Mouse (Mus musculus): Measurements from ENCODE around the gene Nutf2. TPM values are rescaled to one million over a fixed set of nuclear protein-coding genes. Genes with fewer than 3 reads are reported as not detected.

Nutf2 gene
- polyA plus RNA-seq, 1 experiment from 2014 or later: 302 TPM

DNA sequence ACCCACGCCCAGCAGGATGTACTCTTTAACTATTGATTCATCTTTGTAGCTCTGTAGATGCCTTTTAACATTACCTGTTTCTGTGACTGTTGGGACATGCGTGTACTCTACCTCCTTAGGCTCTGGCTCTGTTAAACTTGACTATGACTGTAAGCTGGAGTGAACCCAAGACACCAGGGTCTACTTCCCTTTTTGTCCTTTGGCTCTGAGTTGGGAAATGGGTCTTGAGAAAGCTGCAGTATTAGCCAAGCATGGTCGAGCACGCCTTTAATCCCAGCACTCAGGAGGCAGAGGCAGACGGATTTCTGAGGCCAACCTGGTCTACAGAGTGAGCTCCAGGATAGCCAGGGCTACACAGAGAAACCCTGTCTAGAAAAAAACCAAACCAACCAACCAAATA, 1.9 kb upstream of the Nutf2 start:
- DNase-seq (ENCODE audit: low spot score): no peak
- no peaks in the 10 kb centered on the region for H3K27me3 ChIP-seq (replicated peaks; ENCODE audit: control insufficient read depth, insufficient read depth, low read length)
- H3K4me3 ChIP-seq (ENCODE audit: low read depth, low read length): no peak overlapping the region
- H3K9me3 ChIP-seq (ENCODE audit: control insufficient read depth, low read length): no peaks in the 10 kb centered on the region
- H3K27ac ChIP-seq (ENCODE audit: low read depth): no peak overlapping the region
- peaks cover 13% of the 10 kb centered on the region; the same call in 1 of the 2 replicates for H3K36me3 ChIP-seq (ENCODE audit: control insufficient read depth, insufficient read depth, low read length)
- ATAC-seq (replicated peaks; ENCODE audit: low FRiP score, low TSS enrichment, low read depth): no peak
- no peak overlapping the region for H3K4me2 ChIP-seq (ENCODE audit: low read length)
- no peak overlapping the region for H3K9ac ChIP-seq (ENCODE audit: low read length)
- WGBS: 84% methylated on average over 5 of the region's 5 CpGs
- H3K4me1 ChIP-seq (replicated peaks; ENCODE audit: control insufficient read depth, insufficient read depth, low read length): peaks cover 35% of the 10 kb centered on the region

DNA sequence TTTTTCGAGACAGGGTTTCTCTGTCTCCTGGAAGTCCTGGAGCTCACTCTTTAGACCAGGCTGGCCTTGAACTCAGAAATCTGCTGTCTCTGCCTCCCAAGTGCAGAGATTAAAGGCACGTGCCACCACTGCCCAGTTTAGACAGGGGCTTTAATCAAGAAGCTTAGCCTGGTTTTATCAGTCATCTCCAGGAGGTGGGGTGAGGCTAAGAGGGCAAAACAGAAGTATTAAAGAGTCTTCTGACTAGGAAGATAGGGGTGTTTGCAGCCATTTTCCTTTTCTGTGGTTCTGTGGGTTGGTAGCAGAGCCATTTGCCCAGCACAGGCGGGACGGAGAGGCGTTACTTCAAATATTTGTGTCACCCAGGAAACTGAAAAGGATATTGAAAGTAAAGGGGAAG, 1.1 kb upstream of the Nutf2 start:
- H3K4me2 ChIP-seq (ENCODE audit: low read length): peak overlapping the region; percentile 51
- no peaks in the 10 kb centered on the region for H3K9me3 ChIP-seq (ENCODE audit: control insufficient read depth, low read length)
- H3K27me3 ChIP-seq (replicated peaks; ENCODE audit: control insufficient read depth, insufficient read depth, low read length): no peaks in the 10 kb centered on the region
- ATAC-seq (replicated peaks; ENCODE audit: low FRiP score, low TSS enrichment, low read depth) (no peak), DNase-seq (ENCODE audit: low spot score) (no peak)
- H3K27ac ChIP-seq (ENCODE audit: low read depth): peak overlapping the region; percentile 83; the same call in 1 of the 2 replicates
- peaks cover 17% of the 10 kb centered on the region; the same call in 1 of the 2 replicates for H3K36me3 ChIP-seq (ENCODE audit: control insufficient read depth, insufficient read depth, low read length)
- 0 out of 2 replicates have a peak overlapping the region, but pooled peaks have one; percentile 72 for H3K4me3 ChIP-seq (ENCODE audit: low read depth, low read length)
- WGBS: 60% methylated on average over 5 of the region's 5 CpGs
- peaks cover 35% of the 10 kb centered on the region for H3K4me1 ChIP-seq (replicated peaks; ENCODE audit: control insufficient read depth, insufficient read depth, low read length)
- 0 out of 2 replicates have a peak overlapping the region, but pooled peaks have one; percentile 45 for H3K9ac ChIP-seq (ENCODE audit: low read length)

DNA sequence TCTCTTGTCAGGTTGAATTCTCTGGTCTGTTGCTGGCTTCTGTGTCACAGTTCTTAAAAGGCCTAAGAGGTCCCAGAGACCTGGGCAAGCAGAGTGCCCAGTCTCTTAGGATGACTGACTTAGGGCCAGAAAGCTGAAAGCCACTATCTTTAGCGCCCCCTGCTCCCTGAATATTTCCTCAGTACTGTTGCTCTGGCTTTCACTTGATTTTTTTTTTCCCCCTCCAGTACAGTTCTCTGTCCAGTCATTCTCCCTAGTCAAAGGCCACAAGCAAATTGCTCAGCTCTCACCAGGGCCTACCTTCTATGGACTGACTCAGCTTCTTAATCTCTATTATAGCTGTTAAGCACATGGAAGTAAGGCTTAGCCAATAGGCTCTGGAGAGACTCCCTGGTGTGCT, 1.6 kb downstream of the Nutf2 start:
- Histone ChIP-seq H3K36me3 (ENCODE audit: control insufficient read depth, insufficient read depth, low read length) (peaks cover 40% of the 10 kb centered on the region), H3K4me1 (replicated peaks; ENCODE audit: control insufficient read depth, insufficient read depth, low read length) (peaks cover 27% of the 10 kb centered on the region), H3K4me2 (ENCODE audit: low read length) (peak overlapping the region; percentile 80), H3K4me3 (ENCODE audit: low read depth, low read length) (peak overlapping the region; percentile 72), H3K27ac (ENCODE audit: low read depth) (no peak overlapping the region), H3K9ac (ENCODE audit: low read length) (peak overlapping the region; percentile 93), H3K27me3 (replicated peaks; ENCODE audit: control insufficient read depth, insufficient read depth, low read length) (no peaks in the 10 kb centered on the region), H3K9me3 (ENCODE audit: control insufficient read depth, low read length) (no peaks in the 10 kb centered on the region)
- DNase-seq (ENCODE audit: low spot score) (peak; percentile 54), ATAC-seq (replicated peaks; ENCODE audit: low FRiP score, low TSS enrichment, low read depth) (no peak)
- 0% methylated on average over 1 of the region's 1 CpGs for WGBS

DNA sequence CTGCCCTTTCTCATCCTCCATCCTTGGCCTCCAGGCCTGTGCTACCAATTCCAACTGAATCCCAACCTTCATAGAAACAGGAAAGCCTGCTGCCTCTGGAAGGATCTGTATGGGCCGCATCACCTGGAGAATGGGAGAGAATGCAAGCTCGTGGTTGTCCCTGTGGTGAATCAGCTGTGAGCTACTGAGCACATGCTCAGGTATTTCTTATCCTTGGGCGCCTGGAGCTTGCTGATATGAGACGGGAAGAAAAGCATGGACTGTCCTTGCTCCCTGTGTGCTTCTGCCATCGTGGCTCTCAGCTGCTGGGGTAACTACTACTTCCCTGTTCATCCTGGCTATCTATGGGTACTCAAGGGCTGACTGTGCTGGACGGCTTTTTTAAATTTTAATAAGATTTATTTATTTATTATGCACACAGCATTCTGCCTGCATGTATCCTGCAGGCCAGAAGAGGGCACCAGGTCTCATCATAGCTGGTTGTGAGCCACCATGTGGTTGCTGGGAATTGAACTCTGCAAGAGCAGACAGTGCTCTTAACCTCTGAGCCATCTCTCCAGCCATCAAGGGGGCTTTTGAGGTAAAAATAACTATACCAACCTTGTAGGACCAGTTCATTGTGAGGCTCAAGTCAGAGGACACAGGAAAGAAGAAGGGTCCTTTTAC, 6.1 kb downstream of the Nutf2 start:
- H3K4me2 ChIP-seq (ENCODE audit: low read length): no peak overlapping the region
- peaks cover 8% of the 10 kb centered on the region; the same call in 1 of the 2 replicates for H3K4me1 ChIP-seq (replicated peaks; ENCODE audit: control insufficient read depth, insufficient read depth, low read length)
- no peak for DNase-seq (ENCODE audit: low spot score)
- no peak overlapping the region for H3K9ac ChIP-seq (ENCODE audit: low read length)
- WGBS: 83% methylated on average over 6 of the region's 6 CpGs
- no peaks in the 10 kb centered on the region for H3K9me3 ChIP-seq (ENCODE audit: control insufficient read depth, low read length)
- H3K4me3 ChIP-seq (ENCODE audit: low read depth, low read length): no peak overlapping the region
- no peaks in the 10 kb centered on the region for H3K27me3 ChIP-seq (replicated peaks; ENCODE audit: control insufficient read depth, insufficient read depth, low read length)
- ATAC-seq (replicated peaks; ENCODE audit: low FRiP score, low TSS enrichment, low read depth): no peak
- H3K36me3 ChIP-seq (ENCODE audit: control insufficient read depth, insufficient read depth, low read length): peaks cover 71% of the 10 kb centered on the region
- no peak overlapping the region for H3K27ac ChIP-seq (ENCODE audit: low read depth)

DNA sequence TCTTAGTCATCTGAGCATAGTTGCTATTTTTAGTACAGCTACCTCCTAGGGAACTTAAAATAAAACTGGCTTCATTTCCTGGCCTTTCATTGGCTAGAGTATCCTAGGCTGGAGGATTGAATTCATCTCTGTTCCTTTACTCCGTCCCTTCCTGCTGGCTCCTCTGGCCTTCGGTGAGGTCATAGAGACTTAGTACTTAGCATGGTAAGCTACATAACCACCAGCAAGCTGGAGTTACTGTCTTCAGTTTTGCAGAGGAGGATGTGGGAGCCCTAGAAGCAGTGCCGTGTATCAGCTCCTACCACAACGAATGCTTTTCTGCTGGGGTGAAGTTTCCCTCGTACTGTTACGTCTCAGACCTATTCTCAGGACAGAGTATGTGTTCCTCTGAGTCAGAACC, 13.9 kb downstream of the Nutf2 start:
- DNase-seq (ENCODE audit: low spot score) (no peak), ATAC-seq (replicated peaks; ENCODE audit: low FRiP score, low TSS enrichment, low read depth) (no peak)
- no peak overlapping the region for H3K9ac ChIP-seq (ENCODE audit: low read length)
- H3K27ac ChIP-seq (ENCODE audit: low read depth): no peak overlapping the region
- no peak overlapping the region for H3K4me3 ChIP-seq (ENCODE audit: low read depth, low read length)
- H3K4me1 ChIP-seq (replicated peaks; ENCODE audit: control insufficient read depth, insufficient read depth, low read length): no peaks in the 10 kb centered on the region
- no peaks in the 10 kb centered on the region for H3K9me3 ChIP-seq (ENCODE audit: control insufficient read depth, low read length)
- no peak overlapping the region for H3K4me2 ChIP-seq (ENCODE audit: low read length)
- H3K36me3 ChIP-seq (ENCODE audit: control insufficient read depth, insufficient read depth, low read length): peaks cover 90% of the 10 kb centered on the region
- WGBS: 86% methylated on average over 6 of the region's 6 CpGs
- H3K27me3 ChIP-seq (replicated peaks; ENCODE audit: control insufficient read depth, insufficient read depth, low read length): no peaks in the 10 kb centered on the region

DNA sequence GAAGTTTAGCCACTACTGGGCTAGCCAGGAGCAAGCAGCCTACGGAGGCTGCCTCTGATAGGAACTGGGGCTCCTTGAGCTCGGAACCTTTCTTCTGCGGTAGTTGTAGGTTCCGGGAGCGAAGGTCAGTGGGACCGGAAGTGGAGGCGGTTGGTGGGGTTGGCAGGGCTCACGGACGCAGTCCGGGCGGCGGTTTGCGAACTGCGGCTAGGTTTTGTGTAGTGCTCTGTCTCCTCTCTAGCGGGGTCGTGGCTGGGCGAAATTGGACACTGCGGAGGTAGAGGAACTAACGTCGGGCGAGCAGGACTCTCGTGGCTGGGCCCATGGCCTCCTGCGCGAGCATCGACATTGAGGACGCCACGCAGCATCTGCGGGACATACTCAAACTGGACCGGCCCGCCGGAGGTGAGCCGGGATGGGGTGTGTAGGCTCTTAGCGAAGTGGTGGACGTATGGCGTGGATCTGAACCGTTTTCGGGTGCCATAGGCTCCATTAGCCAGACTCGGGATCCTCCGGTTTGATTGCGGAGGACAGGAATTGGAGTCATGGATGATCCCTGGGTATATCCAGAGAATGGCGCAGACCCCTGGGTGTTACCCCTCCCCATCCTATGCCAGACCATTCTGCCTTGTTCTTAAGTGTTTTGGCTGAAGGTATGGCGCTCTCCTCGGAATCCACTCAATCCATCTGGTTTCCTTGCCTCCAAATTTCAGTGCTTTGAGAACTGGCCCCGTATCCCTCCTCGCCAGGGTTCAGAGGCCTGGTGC, 20.6 kb downstream of the Nutf2 start, which contains the start of gene Edc4:
Gene Edc4 (plus strand): TSS at position 128 of the 767 bp plus-strand sequence.
- H3K27me3 ChIP-seq (replicated peaks; ENCODE audit: control insufficient read depth, insufficient read depth, low read length): no peaks in the 10 kb centered on the region
- peaks cover 54% of the 10 kb centered on the region for H3K36me3 ChIP-seq (ENCODE audit: control insufficient read depth, insufficient read depth, low read length)
- H3K4me2 ChIP-seq (ENCODE audit: low read length): peak within 1 kb of the TSS; percentile 66
- H3K4me1 ChIP-seq (replicated peaks; ENCODE audit: control insufficient read depth, insufficient read depth, low read length): peaks cover 9% of the 10 kb centered on the region
- no peaks in the 10 kb centered on the region for H3K9me3 ChIP-seq (ENCODE audit: control insufficient read depth, low read length)
- DNase-seq (ENCODE audit: low spot score) (peak; percentile 97), ATAC-seq (replicated peaks; ENCODE audit: low FRiP score, low TSS enrichment, low read depth) (peak; percentile 88)
- H3K9ac ChIP-seq (ENCODE audit: low read length): peak within 1 kb of the TSS; percentile 73
- peak within 1 kb of the TSS; percentile 71 for H3K4me3 ChIP-seq (ENCODE audit: low read depth, low read length)
- WGBS: under 1% methylated on average over 44 of the region's 45 CpGs
- peak within 1 kb of the TSS; percentile 18; the same call in 1 of the 2 replicates for H3K27ac ChIP-seq (ENCODE audit: low read depth)

DNA sequence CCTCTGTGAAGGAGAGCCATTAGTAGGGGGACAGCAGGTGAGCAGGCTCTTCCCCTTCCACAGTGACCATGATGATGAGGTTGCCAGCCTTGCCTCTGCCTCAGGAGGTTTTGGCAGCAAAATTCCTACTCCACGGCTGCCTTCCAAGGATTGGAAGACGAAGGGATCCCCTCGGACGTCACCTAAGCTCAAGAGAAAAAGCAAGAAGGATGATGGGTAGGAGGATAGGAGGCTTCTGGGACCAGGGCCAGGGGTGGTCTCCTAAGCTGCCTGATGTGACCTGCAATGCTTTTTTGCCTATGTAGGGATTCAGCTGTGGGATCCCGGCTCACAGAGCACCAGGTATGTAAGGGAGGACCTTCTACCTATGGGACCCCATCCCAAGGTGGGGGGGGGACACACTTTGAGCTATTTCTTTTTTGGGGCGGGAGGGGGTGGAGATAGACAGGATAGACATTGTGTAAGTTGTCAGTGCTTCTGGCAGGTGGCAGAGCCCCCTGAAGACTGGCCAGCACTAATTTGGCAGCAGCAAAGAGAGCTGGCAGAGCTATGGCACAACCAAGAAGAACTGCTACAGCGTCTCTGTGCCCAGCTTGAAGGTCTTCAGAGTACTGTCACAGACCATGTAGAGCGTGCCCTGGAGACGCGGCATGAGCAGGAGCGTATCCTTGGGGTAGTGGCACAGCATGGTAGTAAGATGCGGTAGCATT, 29.5 kb downstream of the Nutf2 start:
- Histone ChIP-seq H3K36me3 (ENCODE audit: control insufficient read depth, insufficient read depth, low read length) (peaks cover 85% of the 10 kb centered on the region), H3K9ac (ENCODE audit: low read length) (no peak overlapping the region), H3K27me3 (replicated peaks; ENCODE audit: control insufficient read depth, insufficient read depth, low read length) (no peaks in the 10 kb centered on the region), H3K4me2 (ENCODE audit: low read length) (no peak overlapping the region), H3K4me1 (replicated peaks; ENCODE audit: control insufficient read depth, insufficient read depth, low read length) (peaks cover 4% of the 10 kb centered on the region; the same call in 1 of the 2 replicates), H3K9me3 (ENCODE audit: control insufficient read depth, low read length) (no peaks in the 10 kb centered on the region), H3K27ac (ENCODE audit: low read depth) (no peak overlapping the region), H3K4me3 (ENCODE audit: low read depth, low read length) (no peak overlapping the region)
- ATAC-seq (replicated peaks; ENCODE audit: low FRiP score, low TSS enrichment, low read depth): no peak
- no peak for DNase-seq (ENCODE audit: low spot score)
- 94% methylated on average over 12 of the region's 12 CpGs for WGBS

DNA sequence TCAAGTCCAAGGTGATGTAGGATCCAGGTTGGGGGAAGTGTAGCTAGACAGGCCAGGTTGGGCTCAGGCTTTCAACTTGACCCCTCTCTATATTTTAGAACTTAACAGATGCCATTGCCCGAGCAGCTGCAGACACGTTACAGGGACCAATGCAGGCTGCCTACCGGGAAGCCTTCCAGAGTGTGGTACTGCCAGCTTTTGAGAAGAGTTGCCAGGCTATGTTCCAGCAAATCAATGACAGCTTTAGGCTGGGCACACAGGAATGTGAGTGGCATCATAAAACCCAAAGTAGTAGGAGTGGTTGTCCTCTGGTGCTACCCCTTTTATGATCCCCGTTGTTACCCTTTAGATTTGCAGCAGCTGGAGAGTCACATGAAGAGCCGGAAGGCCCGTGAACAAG, 30.5 kb downstream of the Nutf2 start:
- 86% methylated on average over 6 of the region's 6 CpGs for WGBS
- H3K9me3 ChIP-seq (ENCODE audit: control insufficient read depth, low read length): no peaks in the 10 kb centered on the region
- H3K36me3 ChIP-seq (ENCODE audit: control insufficient read depth, insufficient read depth, low read length): peaks cover 77% of the 10 kb centered on the region
- no peaks in the 10 kb centered on the region for H3K27me3 ChIP-seq (replicated peaks; ENCODE audit: control insufficient read depth, insufficient read depth, low read length)
- no peak overlapping the region for H3K9ac ChIP-seq (ENCODE audit: low read length)
- no peak for DNase-seq (ENCODE audit: low spot score)
- H3K4me3 ChIP-seq (ENCODE audit: low read depth, low read length): no peak overlapping the region
- H3K27ac ChIP-seq (ENCODE audit: low read depth): no peak overlapping the region
- H3K4me2 ChIP-seq (ENCODE audit: low read length): no peak overlapping the region
- peaks cover 4% of the 10 kb centered on the region; the same call in 1 of the 2 replicates for H3K4me1 ChIP-seq (replicated peaks; ENCODE audit: control insufficient read depth, insufficient read depth, low read length)
- no peak for ATAC-seq (replicated peaks; ENCODE audit: low FRiP score, low TSS enrichment, low read depth)

Data from intestine, embryonic 14.5 days (tissue).